Mouse (Mus musculus) forelimb bud, embryonic 11.5 days (tissue): ENCODE measurements at regions not wholly inside any gene's neighbourhood (a gene's known extent, or its start where the extent isn't known, plus 50 kb on each side); places are given as distances from the start of the nearest gene placed in this dataset.
"Not testable (repeated sequence)": the region's sequence is repeated elsewhere in the genome, so short reads cannot be mapped to it uniquely, and the experiment has no call there.

Source experiments
- DNase-seq: peaks from one replicate; pipeline ENCODE4 v3.0.0-alpha.2; 2012; ENCODE audit warnings: low read depth, low spot score

GRCm38 (mm10) chr11:23079936-23080794, 72.8 kb downstream of the Fam161a start:
- peak; percentile 18 for DNase-seq

GRCm38 (mm10) chr11:23081616-23082015, 74.3 kb downstream of the Fam161a start:
- no peak for DNase-seq

GRCm38 (mm10) chr11:23083811-23084210, 76.5 kb downstream of the Fam161a start:
- not testable (repeated sequence) for DNase-seq

- no peak for DNase-seq
These were observed 88.0 kb downstream of the Fam161a start for GRCm38 (mm10) chr11:23095287-23095686.

- DNase-seq = not testable (repeated sequence)
These were observed 88.4 kb downstream of the Fam161a start for GRCm38 (mm10) chr11:23095723-23096122.

GRCm38 (mm10) chr11:23096451-23097222, 89.3 kb downstream of the Fam161a start:
- no peak for DNase-seq

GRCm38 (mm10) chr11:23097223-23097490, 89.8 kb downstream of the Fam161a start:
- no peak for DNase-seq

- DNase-seq = no peak
These were observed 107.3 kb downstream of the Fam161a start for GRCm38 (mm10) chr11:23114636-23115035.

- no peak for DNase-seq
These were observed 113.3 kb downstream of the Fam161a start for GRCm38 (mm10) chr11:23120533-23121210.

GRCm38 (mm10) chr11:23124198-23124951, 117.0 kb downstream of the Fam161a start:
- DNase-seq = peak; percentile 73

- DNase-seq = no peak
These were observed 123.8 kb downstream of the Fam161a start for GRCm38 (mm10) chr11:23131122-23131521.

GRCm38 (mm10) chr11:23131632-23132031, 124.2 kb upstream of the Xpo1 start:
- no peak for DNase-seq

- no peak for DNase-seq
These were observed 115.3 kb upstream of the Xpo1 start for GRCm38 (mm10) chr11:23140429-23141099.

GRCm38 (mm10) chr11:23141100-23141837, 114.6 kb upstream of the Xpo1 start:
- no peak for DNase-seq

- no peak for DNase-seq
These were observed 107.7 kb upstream of the Xpo1 start for GRCm38 (mm10) chr11:23148048-23148596.

GRCm38 (mm10) chr11:23149556-23150244, 106.1 kb upstream of the Xpo1 start:
- peak; percentile 64 for DNase-seq

- no peak for DNase-seq
These were observed 101.0 kb upstream of the Xpo1 start for GRCm38 (mm10) chr11:23154851-23155250.

- DNase-seq = no peak
These were observed 87.2 kb upstream of the Xpo1 start for GRCm38 (mm10) chr11:23168546-23169218.
